Mouse (Mus musculus): ENCODE results near the gene Arid4b. TPM values are rescaled to one million over a fixed set of nuclear protein-coding genes. Genes with fewer than 3 reads are reported as not detected.
"Not testable (repeated sequence)": the region's sequence is repeated elsewhere in the genome, so short reads cannot be mapped to it uniquely, and the experiment has no call there.

Gene Arid4b
- 57.3 and 75.4 TPM in 2 replicates for polyA plus RNA-seq (2014; fragmentation: Nextera tagmentation; extraction: Ambion mirVana)

DNA sequence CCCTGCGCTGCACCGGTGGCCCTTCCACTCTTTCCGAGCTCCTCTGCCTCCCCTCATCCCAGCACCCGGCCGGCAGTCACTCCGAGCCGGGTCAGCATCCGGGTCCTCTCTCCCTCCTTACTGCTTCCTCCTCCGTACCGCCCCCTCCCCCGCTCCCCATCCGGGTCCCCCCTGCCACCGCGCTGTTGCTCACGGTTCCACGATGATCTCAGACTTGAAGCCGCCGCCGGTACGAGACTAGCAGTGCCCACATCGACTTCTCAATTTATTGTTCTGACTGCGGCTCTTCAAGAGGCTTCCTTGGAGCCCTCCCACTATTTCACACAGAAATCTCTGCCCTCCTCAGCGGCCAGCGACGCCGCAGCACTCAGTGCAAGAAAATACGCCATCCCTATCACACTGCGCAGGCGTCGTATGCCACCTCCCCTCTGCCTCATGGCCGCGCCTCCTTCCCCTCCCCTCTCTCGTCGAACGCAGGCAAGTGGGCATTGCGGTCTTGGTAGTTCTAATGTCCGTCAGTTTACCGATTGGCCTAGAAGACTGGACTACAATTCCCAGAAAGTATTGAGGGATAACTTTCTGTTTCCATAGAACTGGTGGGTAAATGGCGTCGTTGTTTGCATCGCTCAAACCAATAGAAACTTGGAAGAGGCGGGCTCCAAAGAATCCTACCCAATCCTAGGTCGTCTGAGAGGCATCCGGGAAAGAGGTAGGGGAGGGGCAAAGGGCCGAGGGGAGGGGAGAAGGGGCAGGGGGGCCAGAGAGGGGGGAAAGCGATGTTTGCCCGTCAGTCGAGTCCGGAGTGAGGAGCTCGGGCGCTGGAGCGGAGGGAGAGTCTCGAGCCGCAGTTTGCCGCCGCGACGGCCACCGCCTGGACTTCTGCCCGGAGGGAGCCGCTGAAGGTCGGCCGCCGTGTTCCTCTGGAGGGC, at the start of gene Arid4b, which contains the start of gene Ggps1:
Arid4b (plus strand) TSS at position 220 of the 929 bp plus-strand sequence.
Ggps1 (minus strand) TSS at position 476 of the 929 bp plus-strand sequence.
- Histone ChIP-seq H3K27ac (ENCODE audit: low read depth, low read length) (peak within 1 kb of the TSS; percentile 96), H3K27me3 (replicated peaks; ENCODE audit: control insufficient read depth, insufficient read depth, low read length) (no peaks in the 10 kb centered on the region), H3K36me3 (ENCODE audit: control insufficient read depth, insufficient read depth, low read length) (peaks cover 12% of the 10 kb centered on the region), H3K4me3 (ENCODE audit: low read depth, low read length) (peak within 1 kb of the TSS; percentile 98), H3K9me3 (replicated peaks; ENCODE audit: control insufficient read depth, low read length) (no peaks in the 10 kb centered on the region), H3K4me2 (ENCODE audit: low read length) (peak within 1 kb of the TSS; percentile 76), H3K4me1 (ENCODE audit: control insufficient read depth, insufficient read depth, low read length) (peaks cover 10% of the 10 kb centered on the region), H3K9ac (ENCODE audit: low read length) (peak within 1 kb of the TSS; percentile 98)
- ATAC-seq (peak; percentile 97), DNase-seq (ENCODE audit: low spot score) (peak; percentile 100)
- WGBS, result under 1% methylated on average over 58 of the region's 64 CpGs

DNA sequence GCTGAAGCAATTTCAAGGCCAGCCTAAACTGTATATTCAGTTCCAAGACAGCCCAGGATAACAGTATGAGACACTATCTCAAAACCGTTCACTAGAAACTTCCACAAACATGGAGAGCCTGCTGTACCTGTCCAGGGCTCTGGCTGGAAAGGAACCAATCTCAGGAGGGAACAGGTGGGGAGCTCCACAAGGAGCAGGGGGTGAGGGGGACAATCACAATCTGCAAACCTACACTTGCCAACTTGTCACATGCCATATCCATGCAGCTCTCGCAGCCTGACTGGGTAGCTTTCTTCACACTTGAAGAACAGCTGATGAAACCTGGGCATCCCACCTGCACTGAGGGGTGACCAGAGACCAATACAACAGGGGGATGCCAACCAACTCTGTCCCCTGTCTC, 49.0 kb upstream of the Arid4b start:
- no peaks in the 10 kb centered on the region for H3K4me1 ChIP-seq (ENCODE audit: control insufficient read depth, insufficient read depth, low read length)
- ATAC-seq, result no peak
- H3K9me3 ChIP-seq (replicated peaks; ENCODE audit: control insufficient read depth, low read length), result no peaks in the 10 kb centered on the region
- no peaks in the 10 kb centered on the region for H3K27me3 ChIP-seq (replicated peaks; ENCODE audit: control insufficient read depth, insufficient read depth, low read length)
- H3K27ac ChIP-seq (ENCODE audit: low read depth, low read length), result no peak overlapping the region
- 92% methylated on average over 2 of the region's 2 CpGs for WGBS
- H3K4me3 ChIP-seq (ENCODE audit: low read depth, low read length), result no peak overlapping the region
- H3K4me2 ChIP-seq (ENCODE audit: low read length), result no peak overlapping the region
- H3K36me3 ChIP-seq (ENCODE audit: control insufficient read depth, insufficient read depth, low read length), result peaks cover 58% of the 10 kb centered on the region
- no peak overlapping the region for H3K9ac ChIP-seq (ENCODE audit: low read length)
- no peak for DNase-seq (ENCODE audit: low spot score)

DNA sequence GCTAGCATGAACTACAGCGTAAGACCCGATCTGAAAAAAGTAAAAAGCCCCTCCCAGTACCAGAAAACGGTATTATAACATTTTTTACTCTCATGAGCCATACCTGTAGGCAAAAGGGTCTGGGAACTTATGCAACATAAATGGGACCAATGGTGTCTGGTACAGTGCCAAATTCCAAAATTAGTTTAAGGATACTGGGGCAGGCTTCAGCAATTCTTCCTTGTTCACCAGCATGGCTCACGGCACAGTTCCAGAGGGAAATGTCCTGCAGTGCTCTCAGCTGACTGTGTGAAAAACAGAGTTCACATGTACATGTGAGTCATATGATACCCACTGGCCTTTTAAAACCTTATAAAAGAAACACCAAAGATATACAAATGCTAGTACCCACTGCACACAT, 48.5 kb upstream of the Arid4b start:
- no peaks in the 10 kb centered on the region for H3K4me1 ChIP-seq (ENCODE audit: control insufficient read depth, insufficient read depth, low read length)
- 95% methylated on average over 4 of the region's 4 CpGs for WGBS
- H3K4me2 ChIP-seq (ENCODE audit: low read length), result no peak overlapping the region
- H3K27ac ChIP-seq (ENCODE audit: low read depth, low read length), result no peak overlapping the region
- DNase-seq (ENCODE audit: low spot score) (no peak), ATAC-seq (no peak)
- H3K4me3 ChIP-seq (ENCODE audit: low read depth, low read length), result no peak overlapping the region
- no peak overlapping the region for H3K9ac ChIP-seq (ENCODE audit: low read length)
- no peaks in the 10 kb centered on the region for H3K27me3 ChIP-seq (replicated peaks; ENCODE audit: control insufficient read depth, insufficient read depth, low read length)
- peaks cover 60% of the 10 kb centered on the region for H3K36me3 ChIP-seq (ENCODE audit: control insufficient read depth, insufficient read depth, low read length)
- no peaks in the 10 kb centered on the region for H3K9me3 ChIP-seq (replicated peaks; ENCODE audit: control insufficient read depth, low read length)

DNA sequence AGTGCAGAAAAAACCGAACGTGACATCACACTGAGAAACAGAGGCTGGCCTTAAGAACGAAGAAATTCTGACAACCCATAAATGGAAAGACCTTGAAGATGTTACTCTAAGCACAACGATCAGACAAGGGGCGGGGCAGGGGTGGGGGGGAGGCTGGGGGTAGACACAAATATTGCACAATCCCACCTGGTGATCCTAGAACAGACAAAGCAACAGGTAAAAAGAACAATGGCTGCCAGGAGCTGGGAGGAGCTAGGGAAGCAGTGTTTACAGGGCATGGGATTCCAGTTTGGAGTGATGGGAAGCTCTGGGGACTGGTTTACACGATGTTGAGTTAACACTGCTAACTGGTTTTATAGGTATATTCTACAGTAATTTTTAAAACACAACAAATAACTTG, 47.4 kb upstream of the Arid4b start:
- Histone ChIP-seq H3K4me2 (ENCODE audit: low read length) (no peak overlapping the region), H3K9me3 (replicated peaks; ENCODE audit: control insufficient read depth, low read length) (no peaks in the 10 kb centered on the region), H3K9ac (ENCODE audit: low read length) (no peak overlapping the region), H3K27me3 (replicated peaks; ENCODE audit: control insufficient read depth, insufficient read depth, low read length) (no peaks in the 10 kb centered on the region), H3K27ac (ENCODE audit: low read depth, low read length) (no peak overlapping the region), H3K36me3 (ENCODE audit: control insufficient read depth, insufficient read depth, low read length) (peaks cover 58% of the 10 kb centered on the region), H3K4me3 (ENCODE audit: low read depth, low read length) (no peak overlapping the region), H3K4me1 (ENCODE audit: control insufficient read depth, insufficient read depth, low read length) (no peaks in the 10 kb centered on the region)
- no peak for ATAC-seq
- 97% methylated on average over 6 of the region's 6 CpGs for WGBS
- no peak for DNase-seq (ENCODE audit: low spot score)

DNA sequence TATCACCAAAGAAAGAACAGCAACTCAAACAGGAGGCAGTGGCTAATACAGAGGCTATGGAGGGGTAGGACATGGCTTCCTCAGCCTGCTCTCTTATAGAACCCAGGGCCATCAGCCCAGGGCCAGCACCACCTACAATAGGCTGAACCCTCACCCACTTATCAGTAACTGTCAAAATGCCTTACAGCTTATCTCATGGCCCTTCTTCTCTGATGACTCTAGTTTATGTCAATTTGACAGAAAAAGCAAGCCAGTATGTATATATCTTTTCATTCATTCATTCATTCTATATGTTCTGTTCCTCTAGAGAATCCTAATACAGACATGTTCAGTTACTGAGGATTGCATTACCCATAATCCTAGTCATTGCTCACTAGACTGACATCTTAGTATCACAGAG, 44.7 kb upstream of the Arid4b start:
- no peak overlapping the region for H3K9ac ChIP-seq (ENCODE audit: low read length)
- no peaks in the 10 kb centered on the region for H3K4me1 ChIP-seq (ENCODE audit: control insufficient read depth, insufficient read depth, low read length)
- H3K9me3 ChIP-seq (replicated peaks; ENCODE audit: control insufficient read depth, low read length), result no peaks in the 10 kb centered on the region
- no peak overlapping the region for H3K4me3 ChIP-seq (ENCODE audit: low read depth, low read length)
- ATAC-seq (no peak), DNase-seq (ENCODE audit: low spot score) (no peak)
- no peak overlapping the region for H3K27ac ChIP-seq (ENCODE audit: low read depth, low read length)
- H3K4me2 ChIP-seq (ENCODE audit: low read length), result no peak overlapping the region
- peaks cover 42% of the 10 kb centered on the region for H3K36me3 ChIP-seq (ENCODE audit: control insufficient read depth, insufficient read depth, low read length)
- no peaks in the 10 kb centered on the region for H3K27me3 ChIP-seq (replicated peaks; ENCODE audit: control insufficient read depth, insufficient read depth, low read length)

DNA sequence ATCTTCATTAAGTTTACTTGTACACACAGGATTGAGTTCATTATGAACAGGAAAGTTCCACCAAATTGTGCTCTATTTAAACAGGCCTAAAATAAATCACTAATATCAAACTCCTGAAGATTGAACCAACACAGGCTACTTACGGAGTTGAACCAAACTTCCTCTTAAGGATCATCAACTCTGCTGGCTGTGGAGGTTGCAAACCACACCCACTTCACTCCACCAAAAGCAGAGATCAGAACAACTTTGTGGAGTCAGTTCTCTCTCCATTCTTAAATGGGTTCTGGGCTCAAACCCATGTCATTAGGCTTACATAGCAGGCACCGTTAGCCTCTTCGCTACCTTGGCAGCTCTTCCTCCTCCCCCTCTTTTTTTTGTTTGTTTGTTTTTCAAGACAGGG, 44.2 kb upstream of the Arid4b start:
- H3K9me3 ChIP-seq (replicated peaks; ENCODE audit: control insufficient read depth, low read length), result no peaks in the 10 kb centered on the region
- WGBS, result 97% methylated on average over 3 of the region's 3 CpGs
- ATAC-seq (no peak), DNase-seq (ENCODE audit: low spot score) (no peak)
- no peak overlapping the region for H3K4me2 ChIP-seq (ENCODE audit: low read length)
- no peak overlapping the region for H3K9ac ChIP-seq (ENCODE audit: low read length)
- no peak overlapping the region for H3K27ac ChIP-seq (ENCODE audit: low read depth, low read length)
- H3K4me1 ChIP-seq (ENCODE audit: control insufficient read depth, insufficient read depth, low read length), result no peaks in the 10 kb centered on the region
- peaks cover 37% of the 10 kb centered on the region for H3K36me3 ChIP-seq (ENCODE audit: control insufficient read depth, insufficient read depth, low read length)
- no peak overlapping the region for H3K4me3 ChIP-seq (ENCODE audit: low read depth, low read length)
- no peaks in the 10 kb centered on the region for H3K27me3 ChIP-seq (replicated peaks; ENCODE audit: control insufficient read depth, insufficient read depth, low read length)

DNA sequence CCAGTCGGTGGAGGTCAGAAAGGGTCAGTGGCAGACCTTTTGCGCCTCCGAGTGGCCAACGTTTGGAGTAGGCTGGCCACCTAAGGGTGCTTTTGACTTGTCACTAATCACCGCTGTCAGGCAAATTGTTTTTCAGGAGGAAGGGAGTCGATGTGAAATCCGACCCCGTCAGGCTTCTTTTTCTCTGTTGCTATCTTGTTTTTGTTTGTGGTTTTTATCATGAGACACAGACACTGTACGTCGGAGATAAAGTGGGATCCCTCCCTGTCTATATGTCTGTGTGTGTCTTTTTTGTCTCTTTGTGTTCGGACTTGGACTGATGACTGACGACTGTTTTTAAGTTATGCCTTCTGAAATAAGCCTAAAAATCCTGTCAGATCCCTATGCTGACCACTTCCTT, 41.6 kb upstream of the Arid4b start:
- DNase-seq (ENCODE audit: low spot score); H3K9ac ChIP-seq (ENCODE audit: low read length); H3K27me3 ChIP-seq (replicated peaks; ENCODE audit: control insufficient read depth, insufficient read depth, low read length); H3K9me3 ChIP-seq (replicated peaks; ENCODE audit: control insufficient read depth, low read length); H3K4me2 ChIP-seq (ENCODE audit: low read length); H3K4me1 ChIP-seq (ENCODE audit: control insufficient read depth, insufficient read depth, low read length); ATAC-seq; H3K27ac ChIP-seq (ENCODE audit: low read depth, low read length); H3K4me3 ChIP-seq (ENCODE audit: low read depth, low read length): not testable (repeated sequence)
- peaks cover 24% of the 10 kb centered on the region for H3K36me3 ChIP-seq (ENCODE audit: control insufficient read depth, insufficient read depth, low read length)
- WGBS, result 82% methylated on average over 10 of the region's 12 CpGs

DNA sequence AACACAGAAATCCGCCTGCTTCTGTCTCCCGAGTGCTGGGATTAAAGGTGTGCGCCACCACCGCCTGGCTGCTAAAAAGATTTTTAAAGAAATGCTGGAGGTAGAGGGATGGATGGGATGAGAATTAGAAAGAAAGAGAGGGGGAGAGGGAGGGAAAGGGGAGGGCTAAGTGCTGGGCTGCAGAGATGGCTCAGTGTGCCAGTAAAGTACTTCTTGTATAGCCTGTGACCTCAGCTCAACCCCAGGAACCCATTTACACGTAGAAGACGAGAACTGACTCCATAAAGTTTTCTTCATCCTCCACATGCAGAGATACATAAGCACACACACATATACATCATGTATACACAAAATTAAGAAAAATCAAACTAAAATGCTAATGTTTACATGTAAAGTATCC, 37.5 kb upstream of the Arid4b start:
- H3K27me3 ChIP-seq (replicated peaks; ENCODE audit: control insufficient read depth, insufficient read depth, low read length), result no peaks in the 10 kb centered on the region
- no peak for DNase-seq (ENCODE audit: low spot score)
- H3K4me1 ChIP-seq (ENCODE audit: control insufficient read depth, insufficient read depth, low read length), result no peaks in the 10 kb centered on the region
- 90% methylated on average over 6 of the region's 6 CpGs for WGBS
- no peak for ATAC-seq
- H3K9ac ChIP-seq (ENCODE audit: low read length), result no peak overlapping the region
- H3K4me2 ChIP-seq (ENCODE audit: low read length), result no peak overlapping the region
- H3K36me3 ChIP-seq (ENCODE audit: control insufficient read depth, insufficient read depth, low read length), result peaks cover 23% of the 10 kb centered on the region
- H3K27ac ChIP-seq (ENCODE audit: low read depth, low read length), result no peak overlapping the region
- H3K9me3 ChIP-seq (replicated peaks; ENCODE audit: control insufficient read depth, low read length), result no peaks in the 10 kb centered on the region
- no peak overlapping the region for H3K4me3 ChIP-seq (ENCODE audit: low read depth, low read length)

DNA sequence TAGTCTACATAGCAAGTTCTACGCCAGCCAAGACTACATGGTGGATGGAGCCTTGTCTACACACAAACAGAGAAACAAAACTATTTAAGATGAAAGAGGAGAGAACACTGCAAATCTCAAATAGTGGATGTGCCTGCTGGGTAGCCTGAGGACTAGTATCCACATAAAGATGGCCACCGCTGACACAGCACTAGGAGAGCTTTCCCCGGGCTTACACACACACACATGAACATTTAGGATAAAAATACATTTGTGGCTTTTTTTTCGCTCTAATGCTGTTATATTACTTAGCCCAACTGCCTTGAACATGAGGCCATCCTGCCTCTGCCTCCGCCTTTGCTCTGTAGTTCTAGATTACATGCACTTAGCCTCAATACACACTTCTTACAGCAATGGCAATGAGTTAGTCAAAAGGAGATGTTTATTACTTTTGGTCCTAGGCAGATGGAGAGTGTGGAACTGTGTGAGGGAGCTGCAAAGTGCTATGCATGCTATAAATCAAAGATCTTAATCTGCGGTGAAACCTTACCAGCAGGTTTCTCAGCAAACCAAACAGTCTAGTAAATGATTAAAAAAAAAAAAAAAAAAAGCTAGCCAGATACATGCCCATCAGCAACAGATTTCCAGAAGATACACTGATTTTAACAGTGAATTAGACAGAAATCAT, 36.7 kb upstream of the Arid4b start:
- no peaks in the 10 kb centered on the region for H3K9me3 ChIP-seq (replicated peaks; ENCODE audit: control insufficient read depth, low read length)
- no peak overlapping the region for H3K9ac ChIP-seq (ENCODE audit: low read length)
- H3K27me3 ChIP-seq (replicated peaks; ENCODE audit: control insufficient read depth, insufficient read depth, low read length), result no peaks in the 10 kb centered on the region
- DNase-seq (ENCODE audit: low spot score) (no peak), ATAC-seq (no peak)
- H3K27ac ChIP-seq (ENCODE audit: low read depth, low read length), result no peak overlapping the region
- H3K4me1 ChIP-seq (ENCODE audit: control insufficient read depth, insufficient read depth, low read length), result no peaks in the 10 kb centered on the region
- no peak overlapping the region for H3K4me2 ChIP-seq (ENCODE audit: low read length)
- WGBS, result 97% methylated on average over 6 of the region's 6 CpGs
- no peak overlapping the region for H3K4me3 ChIP-seq (ENCODE audit: low read depth, low read length)
- H3K36me3 ChIP-seq (ENCODE audit: control insufficient read depth, insufficient read depth, low read length), result peaks cover 23% of the 10 kb centered on the region

All from forebrain, embryonic 14.5 days (tissue).